Mouse (Mus musculus) neural tube, embryonic 14.5 days (tissue): ENCODE measurements around the gene Pyy. TPM values are rescaled to one million over a fixed set of nuclear protein-coding genes. Genes with fewer than 3 reads are reported as not detected.

ENCODE experiments used
- ATAC-seq: fragments of 200-750 bp; cut with Nextera tagmentation; 2 replicates; pipeline ENCODE4 v1.8.0; 2017; ENCODE audit warnings: low read depth, mild to moderate bottlenecking, moderate TSS enrichment, moderate library complexity
- H3K27ac ChIP-seq: fragments of 300-500 bp; sonication (generic); 2 replicates; pipeline ENCODE4 v1.5.1; 2014; ENCODE audit warnings: low read depth, mild to moderate bottlenecking, control low read depth, low read length, moderate library complexity, mixed read lengths
- H3K27me3 ChIP-seq: fragments of 300-500 bp; sonication (generic); 2 replicates; pipeline ENCODE4 v1.6.1; 2014; ENCODE audit warnings: low read length; ENCODE audit not compliant: control insufficient read depth, insufficient read depth
- H3K36me3 ChIP-seq: fragments of 300-500 bp; sonication (generic); 2 replicates; pipeline ENCODE4 v1.6.1; 2014; ENCODE audit warnings: low read length, mixed read lengths; ENCODE audit not compliant: control insufficient read depth, insufficient read depth
- H3K4me1 ChIP-seq: fragments of 300-500 bp; sonication (generic); 2 replicates; pipeline ENCODE4 v1.6.1; 2014; ENCODE audit warnings: low read length; ENCODE audit not compliant: control insufficient read depth, insufficient read depth
- H3K4me2 ChIP-seq: fragments of 300-500 bp; sonication (generic); 2 replicates; pipeline ENCODE4 v1.6.1; 2014; ENCODE audit warnings: mild to moderate bottlenecking, low read depth, low read length, control low read depth
- H3K4me3 ChIP-seq: fragments of 300-500 bp; sonication (generic); 2 replicates; pipeline ENCODE4 v1.5.1; 2014; ENCODE audit warnings: low read depth, low read length, control low read depth, mixed read lengths
- H3K9ac ChIP-seq: fragments of 300-500 bp; sonication (generic); replicated peaks from 2 replicates; pipeline ENCODE4 v1.6.1; 2014; ENCODE audit warnings: low read depth, mild to moderate bottlenecking, control low read depth, low read length, mixed read lengths
- H3K9me3 ChIP-seq: fragments of 300-500 bp; sonication (generic); 2 replicates; pipeline ENCODE4 v1.6.1; 2016; ENCODE audit warnings: low read length; ENCODE audit not compliant: control insufficient read depth
- WGBS: fragments of 180-500 bp; shearing (Covaris S2); extraction: QIAGEN DNeasy Blood & Tissue Kit; methylation state at CpG from one replicate; pipeline ENCODE4 v1.1.7; 2014; 5-methylcytosine and 5-hydroxymethylcytosine counted together
- polyA plus RNA-seq: library from polyadenylated mRNA; unstranded; fragments of >200 nt; fragmentation: Nextera tagmentation; extraction: Ambion mirVana; gene quantifications from 2 replicates; pipeline ENCODE4 v1.2.1, GENCODE M21; 2014

Pyy gene
- not detected in 2 replicates for polyA plus RNA-seq

DNA sequence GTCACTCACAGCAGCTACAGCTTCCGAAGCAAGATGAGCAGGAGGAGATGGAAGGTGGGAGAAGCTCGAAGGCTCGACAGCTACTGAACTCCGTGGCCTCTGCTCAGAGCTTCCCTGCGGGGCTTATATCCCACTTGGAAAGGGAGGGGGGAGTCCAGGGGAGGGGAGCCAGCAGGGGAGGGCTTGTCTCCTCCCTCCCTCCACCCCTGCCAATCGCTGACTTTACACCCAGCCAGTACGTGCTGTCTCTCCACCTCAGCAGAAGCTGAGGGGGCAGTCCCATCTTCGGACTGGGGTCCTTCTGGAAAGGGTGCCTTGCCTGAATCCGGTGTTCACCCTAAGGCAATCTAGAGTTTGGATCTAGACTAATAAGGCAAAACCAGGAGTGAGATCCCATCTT, at the start of gene Pyy:
Gene Pyy, minus strand, starts transcription at position 101 of the 400 bp plus-strand sequence.
- Histone ChIP-seq H3K27me3 (peaks cover 46% of the 10 kb centered on the region), H3K9ac (no peak within 1 kb of the TSS), H3K4me2 (no peak within 1 kb of the TSS), H3K4me3 (no peak within 1 kb of the TSS), H3K9me3 (no peaks in the 10 kb centered on the region), H3K4me1 (no peaks in the 10 kb centered on the region), H3K36me3 (no peaks in the 10 kb centered on the region), H3K27ac (no peak within 1 kb of the TSS)
- no peak for ATAC-seq
- WGBS = 9% methylated on average over 9 of the region's 9 CpGs

- H3K27ac ChIP-seq = no peak overlapping the region
- H3K9ac ChIP-seq = no peak overlapping the region
- H3K4me1 ChIP-seq = peaks cover 4% of the 10 kb centered on the region
- H3K36me3 ChIP-seq = peaks cover 8% of the 10 kb centered on the region
- H3K4me3 ChIP-seq = no peak overlapping the region
- no peaks in the 10 kb centered on the region for H3K9me3 ChIP-seq
- H3K4me2 ChIP-seq = no peak overlapping the region
- 0 out of 2 replicates have a peak, but pooled peaks have one; percentile 48 for ATAC-seq
- WGBS = 10% methylated on average over 1 of the region's 1 CpGs
- H3K27me3 ChIP-seq = no peaks in the 10 kb centered on the region
Measured at GRCm38 (mm10) chr11:102156786-102157089, 49.1 kb upstream of the Pyy start.

DNA sequence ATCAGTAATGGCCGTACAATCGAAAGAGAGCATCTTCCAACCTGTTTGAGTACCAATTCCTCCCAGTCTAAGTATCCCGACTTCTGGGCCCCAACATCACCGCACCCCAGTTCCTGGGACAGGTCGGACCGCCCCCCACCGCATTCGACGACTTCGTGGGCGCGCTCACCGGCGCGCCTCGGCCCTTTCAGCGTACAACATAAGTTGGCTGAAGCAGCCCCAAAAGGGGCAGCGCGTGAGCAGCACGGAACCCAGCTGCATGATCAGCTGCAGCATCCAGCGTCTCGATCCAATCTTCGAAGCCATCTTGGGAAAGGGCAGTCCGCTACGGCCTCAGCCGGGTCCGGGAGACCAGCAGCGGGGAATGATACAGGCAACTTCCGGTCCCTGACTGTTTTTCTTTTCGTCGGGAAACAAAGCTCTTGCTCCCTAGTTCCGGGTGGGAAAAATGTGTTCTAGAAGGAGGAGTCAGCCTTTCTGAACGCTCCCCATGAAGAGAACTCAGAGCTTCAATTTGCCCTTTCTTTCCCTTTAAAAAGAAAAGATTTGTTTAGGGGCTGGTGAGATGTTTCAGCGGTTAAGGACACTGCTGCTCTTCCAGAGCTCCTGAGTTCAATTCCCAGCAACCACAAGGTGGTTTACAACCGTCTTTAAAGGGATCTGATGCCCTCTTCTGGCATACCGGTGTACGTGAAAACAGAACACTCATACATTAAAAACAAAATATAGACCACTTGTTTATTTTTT, 48.6 kb upstream of the Pyy start, which contains the start of gene Tmem101:
Gene Tmem101, minus strand, starts transcription at position 366 of the 747 bp plus-strand sequence.
- Histone ChIP-seq H3K27ac (peak within 1 kb of the TSS; percentile 81), H3K4me1 (peaks cover 4% of the 10 kb centered on the region), H3K4me3 (peak within 1 kb of the TSS; percentile 60), H3K9me3 (no peaks in the 10 kb centered on the region), H3K27me3 (no peaks in the 10 kb centered on the region), H3K4me2 (peak within 1 kb of the TSS; percentile 90), H3K9ac (peak within 1 kb of the TSS; percentile 81), H3K36me3 (peaks cover 4% of the 10 kb centered on the region)
- ATAC-seq = peak; percentile 90
- WGBS = under 1% methylated on average over 37 of the region's 37 CpGs

DNA sequence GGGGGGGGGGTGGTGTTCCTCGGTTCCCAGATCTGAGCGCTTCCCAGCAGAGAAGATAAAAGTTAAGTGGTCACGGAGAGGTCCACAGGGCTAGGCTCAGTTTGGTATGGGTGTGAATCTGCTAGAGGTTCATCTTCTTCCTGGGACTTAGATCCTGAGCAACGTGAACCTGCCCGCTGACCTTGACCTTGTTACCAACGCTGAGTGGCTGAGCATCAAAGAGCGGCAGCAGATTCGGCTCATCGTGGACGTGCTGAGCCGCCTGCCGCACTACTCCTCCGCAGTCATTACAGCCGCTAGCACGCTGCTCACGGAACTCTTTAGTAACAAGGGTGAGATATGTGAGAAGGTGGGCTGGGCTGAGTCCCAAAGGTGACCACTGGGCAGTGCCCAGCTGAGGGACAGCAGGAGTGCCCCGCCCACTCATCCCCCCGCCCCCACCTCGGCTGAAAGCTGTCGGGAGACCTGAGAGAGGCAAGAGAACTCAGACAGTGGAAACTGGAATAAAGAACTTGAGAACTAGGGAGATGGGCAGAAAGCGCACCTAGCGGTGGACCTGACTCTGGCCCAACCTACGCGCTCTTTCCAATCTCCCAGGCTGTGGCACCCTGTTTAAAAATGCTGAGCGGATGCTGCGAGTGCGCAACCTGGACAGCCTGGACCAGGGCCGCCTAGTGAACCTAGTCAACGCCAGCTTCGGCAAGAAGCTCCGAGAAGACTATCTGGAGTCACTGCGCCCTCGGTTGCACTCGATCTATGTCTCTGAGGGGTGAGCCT, 39.8 kb upstream of the Pyy start:
- Histone ChIP-seq H3K4me3 (no peak overlapping the region), H3K9ac (no peak overlapping the region), H3K36me3 (no peaks in the 10 kb centered on the region), H3K27me3 (peaks cover 42% of the 10 kb centered on the region), H3K4me1 (no peaks in the 10 kb centered on the region), H3K27ac (no peak overlapping the region), H3K9me3 (no peaks in the 10 kb centered on the region), H3K4me2 (no peak overlapping the region)
- 12% methylated on average over 34 of the region's 34 CpGs for WGBS
- ATAC-seq = no peak

DNA sequence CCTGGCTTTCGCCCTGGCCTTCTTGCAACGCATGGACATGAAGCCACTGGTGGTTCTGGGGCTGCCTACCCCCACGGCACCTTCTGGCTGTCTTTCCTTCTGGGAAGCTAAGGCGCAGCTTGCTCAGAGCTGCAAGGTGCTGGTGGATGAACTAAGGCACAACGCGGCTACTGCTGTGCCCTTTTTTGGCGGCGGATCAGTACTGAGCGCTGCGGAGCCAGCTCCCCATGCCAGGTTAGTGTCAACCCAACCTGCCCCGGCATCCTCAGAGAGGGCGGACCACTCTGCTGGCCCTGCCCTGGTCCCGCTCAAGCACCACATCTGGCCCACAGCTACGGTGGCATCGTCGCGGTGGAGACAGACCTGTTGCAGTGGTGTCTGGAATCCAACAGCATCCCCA, 38.9 kb upstream of the Pyy start:
- Histone ChIP-seq H3K9ac (no peak overlapping the region), H3K27me3 (peaks cover 44% of the 10 kb centered on the region), H3K9me3 (no peaks in the 10 kb centered on the region), H3K27ac (no peak overlapping the region), H3K4me2 (no peak overlapping the region), H3K36me3 (no peaks in the 10 kb centered on the region), H3K4me3 (no peak overlapping the region), H3K4me1 (no peaks in the 10 kb centered on the region)
- WGBS = 12% methylated on average over 17 of the region's 17 CpGs
- no peak for ATAC-seq

DNA sequence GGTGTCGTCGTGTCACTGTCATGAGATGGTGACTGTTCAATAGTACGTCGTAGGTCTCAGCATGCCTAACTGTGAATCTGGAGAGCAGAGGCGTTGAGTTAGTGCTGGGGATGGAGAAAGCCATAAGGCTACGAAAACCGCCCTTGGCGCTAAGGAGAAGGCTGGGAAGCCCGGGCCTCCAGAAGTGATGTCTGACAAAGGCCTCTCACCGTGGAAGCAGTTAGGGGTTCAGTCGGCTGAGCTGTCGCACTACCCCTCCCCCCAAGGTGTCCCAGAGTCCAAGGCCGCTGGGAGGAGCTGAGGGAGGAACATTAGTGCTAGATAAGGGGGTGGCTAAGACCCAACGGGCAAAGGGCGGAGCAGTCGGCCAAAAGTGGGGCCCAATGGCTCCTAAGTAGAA, 38.4 kb upstream of the Pyy start:
- Histone ChIP-seq H3K4me1 (no peaks in the 10 kb centered on the region), H3K27ac (no peak overlapping the region), H3K36me3 (no peaks in the 10 kb centered on the region), H3K4me2 (no peak overlapping the region), H3K9me3 (no peaks in the 10 kb centered on the region), H3K9ac (no peak overlapping the region), H3K27me3 (peaks cover 44% of the 10 kb centered on the region), H3K4me3 (no peak overlapping the region)
- WGBS = 5% methylated on average over 16 of the region's 16 CpGs
- no peak for ATAC-seq

GRCm38 (mm10) chr11:102145471-102146001, 37.9 kb upstream of the Pyy start, which contains the start of gene Nags:
Nags (plus strand) TSS chr11:102145513.
- no peak for ATAC-seq

DNA sequence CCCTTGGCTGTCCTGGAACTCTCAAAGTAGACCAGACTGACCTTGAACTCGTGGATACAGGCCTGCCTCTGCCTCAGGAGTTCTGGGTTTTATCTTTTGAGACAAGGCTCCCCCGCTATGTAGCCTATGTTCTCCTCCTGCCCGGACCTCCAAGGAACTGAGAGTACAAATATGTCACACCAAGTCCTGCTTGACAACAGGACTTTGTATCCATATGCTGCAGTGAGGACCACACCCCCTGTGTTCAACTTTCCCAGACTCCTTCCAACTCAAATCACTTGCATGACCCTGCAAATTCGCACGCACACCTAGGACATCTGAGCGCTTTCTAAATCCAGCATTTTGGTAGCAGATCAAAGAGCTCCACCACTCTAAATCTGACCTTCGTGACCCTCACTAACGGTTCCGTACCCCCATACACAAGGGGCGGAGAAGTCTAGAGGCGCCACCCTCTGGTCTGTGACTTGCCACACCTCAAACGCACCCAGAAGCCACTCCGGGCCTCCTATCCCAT, 37.4 kb upstream of the Pyy start:
- Histone ChIP-seq H3K4me1 (no peaks in the 10 kb centered on the region), H3K9ac (no peak overlapping the region), H3K27me3 (peaks cover 44% of the 10 kb centered on the region), H3K36me3 (no peaks in the 10 kb centered on the region), H3K27ac (no peak overlapping the region), H3K9me3 (no peaks in the 10 kb centered on the region), H3K4me2 (no peak overlapping the region), H3K4me3 (no peak overlapping the region)
- WGBS = 25% methylated on average over 13 of the region's 13 CpGs
- ATAC-seq = no peak

More at GRCm38 (mm10) chr11:102145471-102146001, 37.9 kb upstream of the Pyy start, which contains the start of gene Nags:
- Histone ChIP-seq H3K4me3 (no peak within 1 kb of the TSS), H3K36me3 (no peaks in the 10 kb centered on the region), H3K4me2 (peak within 1 kb of the TSS; percentile 17; the same call in 1 of the 2 replicates), H3K9me3 (no peaks in the 10 kb centered on the region), H3K27me3 (peaks cover 44% of the 10 kb centered on the region), H3K27ac (no peak within 1 kb of the TSS), H3K4me1 (no peaks in the 10 kb centered on the region), H3K9ac (no peak within 1 kb of the TSS)
- 1% methylated on average over 50 of the region's 50 CpGs for WGBS
